Mouse (Mus musculus): ENCODE results near the gene Spop. TPM values are rescaled to one million over a fixed set of nuclear protein-coding genes. Genes with fewer than 3 reads are reported as not detected.
A peak's percentile ranks its signal among the peaks of the same experiment; 100 is the strongest.

Gene Spop
- polyA plus RNA-seq, 1 experiment from 2014 or later: 114 TPM

DNA sequence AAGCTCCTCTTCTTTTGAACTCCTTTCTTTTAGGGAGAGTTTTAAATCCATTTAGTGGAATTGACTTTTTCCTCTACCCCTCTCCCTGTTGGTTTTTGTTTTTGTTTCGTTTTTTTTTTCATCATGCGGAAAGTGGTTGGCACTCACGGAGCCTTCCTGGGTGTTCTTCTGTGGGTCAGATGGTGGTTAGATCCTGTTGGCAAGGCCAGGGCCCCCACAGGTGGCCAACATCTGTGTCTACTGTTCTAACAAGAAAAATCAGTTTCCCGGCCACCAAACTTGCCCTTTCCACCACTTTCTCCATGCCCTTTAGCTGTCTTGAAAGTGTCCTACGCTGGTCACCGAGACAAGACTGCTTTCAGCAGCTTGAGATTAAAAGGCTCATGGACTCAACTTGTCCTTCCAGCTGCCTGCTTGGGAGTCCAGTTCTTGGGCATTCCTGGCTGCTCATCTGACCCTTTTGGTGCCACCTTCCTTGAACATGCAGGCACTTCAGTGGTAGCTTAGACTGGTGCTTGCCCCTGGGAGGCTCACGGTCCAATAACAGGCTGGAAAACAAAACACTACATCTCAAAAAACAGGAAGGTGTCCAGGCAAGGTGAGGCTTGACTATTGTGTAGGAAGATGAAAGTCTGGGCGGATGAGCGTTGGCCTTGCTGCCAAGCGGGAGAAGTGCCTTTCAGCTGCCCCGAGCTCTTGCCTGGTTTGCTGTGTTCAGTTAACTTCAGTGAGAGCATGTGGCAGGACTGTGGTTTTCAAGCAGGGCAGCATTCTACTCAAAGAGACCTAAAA lies 21.0 kb upstream of the Spop start:
- DNase-seq (ENCODE audit: low spot score) (no peak), ATAC-seq (ENCODE audit: insufficient number of reproducible peaks, low FRiP score, low TSS enrichment, low read depth) (no peak)
- Histone ChIP-seq H3K4me3 (ENCODE audit: low read depth, low read length) (no peak overlapping the region), H3K27ac (replicated peaks; ENCODE audit: low read depth, low read length) (no peak overlapping the region; the same call in 1 of the 2 replicates), H3K9ac (ENCODE audit: low read length) (no peak overlapping the region), H3K4me2 (ENCODE audit: low read depth, severe bottlenecking) (no peak overlapping the region), H3K4me1 (ENCODE audit: control insufficient read depth, insufficient read depth, low read length) (0 out of 2 replicates have a peak, but pooled peaks cover 2% of the 10 kb centered on the region), H3K36me3 (ENCODE audit: control insufficient read depth, insufficient read depth, low read length) (peaks cover 7% of the 10 kb centered on the region), H3K27me3 (ENCODE audit: control insufficient read depth, insufficient read depth, low read length) (no peaks in the 10 kb centered on the region), H3K9me3 (ENCODE audit: control insufficient read depth, low read length) (no peaks in the 10 kb centered on the region)
- WGBS: 65% methylated on average over 11 of the region's 11 CpGs

DNA sequence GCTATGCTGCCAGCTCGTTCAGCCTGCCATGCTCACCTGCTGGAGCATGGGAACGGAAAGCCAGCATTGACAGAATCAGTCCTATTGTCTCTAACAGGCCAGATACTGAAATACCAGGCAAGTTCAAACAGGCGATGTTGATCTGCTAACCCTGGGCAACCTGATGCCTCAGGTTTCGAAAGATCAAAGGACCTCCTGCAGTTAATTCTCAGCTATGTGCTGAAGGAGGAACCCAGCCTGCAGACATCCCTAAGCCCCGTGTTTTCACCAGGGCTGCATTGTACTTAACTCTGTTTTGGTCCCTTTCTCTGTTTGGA lies 20.4 kb upstream of the Spop start:
- Histone ChIP-seq H3K27me3 (ENCODE audit: control insufficient read depth, insufficient read depth, low read length) (no peaks in the 10 kb centered on the region), H3K4me3 (ENCODE audit: low read depth, low read length) (no peak overlapping the region), H3K9me3 (ENCODE audit: control insufficient read depth, low read length) (no peaks in the 10 kb centered on the region), H3K9ac (ENCODE audit: low read length) (no peak overlapping the region), H3K36me3 (ENCODE audit: control insufficient read depth, insufficient read depth, low read length) (peaks cover 7% of the 10 kb centered on the region), H3K27ac (replicated peaks; ENCODE audit: low read depth, low read length) (no peak overlapping the region; the same call in 1 of the 2 replicates), H3K4me1 (ENCODE audit: control insufficient read depth, insufficient read depth, low read length) (0 out of 2 replicates have a peak, but pooled peaks cover 2% of the 10 kb centered on the region), H3K4me2 (ENCODE audit: low read depth, severe bottlenecking) (no peak overlapping the region)
- DNase-seq (ENCODE audit: low spot score) (no peak), ATAC-seq (ENCODE audit: insufficient number of reproducible peaks, low FRiP score, low TSS enrichment, low read depth) (no peak)
- WGBS: 11% methylated on average over 5 of the region's 5 CpGs

DNA sequence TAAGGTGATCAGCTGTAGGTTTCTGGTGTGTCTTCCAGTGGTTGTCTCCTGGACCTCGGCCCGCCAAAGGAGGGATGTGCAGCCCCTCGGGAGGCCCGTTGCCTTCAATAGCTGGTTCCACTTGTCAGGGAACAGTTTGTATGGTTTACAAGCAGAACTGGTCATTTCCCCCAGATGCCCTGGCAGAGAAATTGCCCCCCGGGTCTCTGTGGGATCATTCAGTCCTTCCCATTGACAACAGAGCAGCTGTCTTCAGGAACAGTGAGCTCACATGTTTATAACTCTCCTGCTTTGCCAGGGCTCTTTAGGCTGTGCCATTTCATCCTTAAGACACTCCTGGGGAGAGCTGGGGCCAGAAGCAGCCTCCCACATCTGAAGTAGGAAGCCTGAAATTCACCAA lies 19.8 kb upstream of the Spop start:
- no peak overlapping the region for H3K4me3 ChIP-seq (ENCODE audit: low read depth, low read length)
- no peaks in the 10 kb centered on the region for H3K27me3 ChIP-seq (ENCODE audit: control insufficient read depth, insufficient read depth, low read length)
- no peak overlapping the region for H3K9ac ChIP-seq (ENCODE audit: low read length)
- peaks cover 7% of the 10 kb centered on the region for H3K36me3 ChIP-seq (ENCODE audit: control insufficient read depth, insufficient read depth, low read length)
- DNase-seq (ENCODE audit: low spot score) (no peak), ATAC-seq (ENCODE audit: insufficient number of reproducible peaks, low FRiP score, low TSS enrichment, low read depth) (no peak)
- no peak overlapping the region for H3K27ac ChIP-seq (replicated peaks; ENCODE audit: low read depth, low read length)
- H3K4me1 ChIP-seq (ENCODE audit: control insufficient read depth, insufficient read depth, low read length): 0 out of 2 replicates have a peak, but pooled peaks cover 2% of the 10 kb centered on the region
- H3K4me2 ChIP-seq (ENCODE audit: low read depth, severe bottlenecking): no peak overlapping the region
- WGBS: 31% methylated on average over 5 of the region's 5 CpGs
- no peaks in the 10 kb centered on the region for H3K9me3 ChIP-seq (ENCODE audit: control insufficient read depth, low read length)

DNA sequence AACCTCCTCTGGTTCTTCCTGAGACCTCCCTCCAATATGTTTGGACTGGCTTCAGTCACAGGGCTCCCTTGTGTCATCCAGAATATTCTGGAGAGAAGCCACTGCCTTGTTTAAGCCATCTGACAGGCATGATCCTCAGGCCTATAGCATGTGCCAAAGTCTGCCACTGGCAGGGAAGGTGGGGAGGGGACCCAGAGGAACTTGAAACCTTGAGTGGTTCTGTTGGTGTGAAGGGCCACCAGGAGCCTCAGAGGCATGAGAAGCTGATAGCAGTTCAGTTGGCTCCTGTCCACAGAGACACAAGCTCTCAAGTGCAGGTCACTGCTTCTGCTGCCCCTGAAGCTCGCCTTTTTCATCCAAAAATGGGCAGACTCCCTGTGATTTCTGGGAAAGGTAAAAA lies 17.3 kb upstream of the Spop start:
- no peaks in the 10 kb centered on the region for H3K27me3 ChIP-seq (ENCODE audit: control insufficient read depth, insufficient read depth, low read length)
- no peak for ATAC-seq (ENCODE audit: insufficient number of reproducible peaks, low FRiP score, low TSS enrichment, low read depth)
- DNase-seq (ENCODE audit: low spot score): no peak
- 0 out of 2 replicates have a peak, but pooled peaks cover 2% of the 10 kb centered on the region for H3K4me1 ChIP-seq (ENCODE audit: control insufficient read depth, insufficient read depth, low read length)
- H3K27ac ChIP-seq (replicated peaks; ENCODE audit: low read depth, low read length): no peak overlapping the region
- no peak overlapping the region for H3K4me2 ChIP-seq (ENCODE audit: low read depth, severe bottlenecking)
- no peaks in the 10 kb centered on the region for H3K9me3 ChIP-seq (ENCODE audit: control insufficient read depth, low read length)
- 58% methylated on average over 1 of the region's 1 CpGs for WGBS
- no peak overlapping the region for H3K9ac ChIP-seq (ENCODE audit: low read length)
- no peaks in the 10 kb centered on the region for H3K36me3 ChIP-seq (ENCODE audit: control insufficient read depth, insufficient read depth, low read length)
- no peak overlapping the region for H3K4me3 ChIP-seq (ENCODE audit: low read depth, low read length)

DNA sequence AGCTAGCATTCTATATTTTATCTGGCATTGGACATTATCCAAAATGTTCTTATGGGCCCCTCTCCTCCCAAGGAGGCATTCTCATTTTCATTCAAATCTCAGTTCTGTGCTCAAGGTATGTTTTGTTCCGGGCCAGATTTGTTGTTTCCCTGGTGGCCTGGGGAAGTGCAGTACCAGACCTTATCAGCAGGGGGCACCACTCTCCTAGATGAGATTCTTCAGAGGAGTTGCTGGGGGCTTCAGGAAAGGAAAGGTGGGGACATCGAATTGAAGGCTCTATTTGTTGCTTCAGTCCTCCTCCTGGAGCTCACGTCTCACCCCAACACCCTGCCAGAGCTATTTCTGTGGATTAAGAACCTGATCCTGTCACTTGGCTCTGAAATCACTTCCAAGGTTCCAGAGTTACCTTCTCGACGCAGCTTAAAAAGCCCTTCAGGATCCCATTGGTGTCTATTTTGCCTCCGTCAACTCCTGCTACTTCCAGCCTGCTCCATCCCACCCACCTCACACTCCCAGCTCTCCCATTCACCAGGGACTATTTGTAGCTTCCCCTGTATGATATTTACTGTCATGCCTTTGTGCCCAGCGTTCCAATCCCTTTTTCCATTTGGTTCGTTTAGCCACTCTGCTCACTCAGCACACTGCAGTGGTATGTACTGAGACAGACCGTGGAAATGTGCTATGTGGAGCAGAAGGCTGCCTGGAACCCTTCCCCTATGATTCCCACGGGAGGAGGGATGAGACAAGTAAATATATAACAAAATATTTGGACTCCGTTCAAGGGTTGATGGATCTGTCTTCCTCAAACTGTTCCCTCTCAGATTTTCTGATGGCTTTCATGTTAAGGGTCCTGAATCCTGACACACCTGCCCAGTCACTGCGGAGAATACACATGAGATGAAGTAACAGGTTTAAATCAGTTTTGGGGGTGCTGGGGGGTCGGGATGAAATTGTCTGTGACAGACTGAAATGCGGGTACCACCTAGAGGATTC lies 15.7 kb upstream of the Spop start:
- Histone ChIP-seq H3K27me3 (ENCODE audit: control insufficient read depth, insufficient read depth, low read length) (no peaks in the 10 kb centered on the region), H3K36me3 (ENCODE audit: control insufficient read depth, insufficient read depth, low read length) (no peaks in the 10 kb centered on the region), H3K4me3 (ENCODE audit: low read depth, low read length) (no peak overlapping the region), H3K27ac (replicated peaks; ENCODE audit: low read depth, low read length) (no peak overlapping the region), H3K9me3 (ENCODE audit: control insufficient read depth, low read length) (no peaks in the 10 kb centered on the region), H3K9ac (ENCODE audit: low read length) (no peak overlapping the region), H3K4me1 (ENCODE audit: control insufficient read depth, insufficient read depth, low read length) (peaks cover 4% of the 10 kb centered on the region; the same call in 1 of the 2 replicates), H3K4me2 (ENCODE audit: low read depth, severe bottlenecking) (no peak overlapping the region)
- 67% methylated on average over 14 of the region's 14 CpGs for WGBS
- ATAC-seq (ENCODE audit: insufficient number of reproducible peaks, low FRiP score, low TSS enrichment, low read depth) (no peak), DNase-seq (ENCODE audit: low spot score) (peak; percentile 90)

DNA sequence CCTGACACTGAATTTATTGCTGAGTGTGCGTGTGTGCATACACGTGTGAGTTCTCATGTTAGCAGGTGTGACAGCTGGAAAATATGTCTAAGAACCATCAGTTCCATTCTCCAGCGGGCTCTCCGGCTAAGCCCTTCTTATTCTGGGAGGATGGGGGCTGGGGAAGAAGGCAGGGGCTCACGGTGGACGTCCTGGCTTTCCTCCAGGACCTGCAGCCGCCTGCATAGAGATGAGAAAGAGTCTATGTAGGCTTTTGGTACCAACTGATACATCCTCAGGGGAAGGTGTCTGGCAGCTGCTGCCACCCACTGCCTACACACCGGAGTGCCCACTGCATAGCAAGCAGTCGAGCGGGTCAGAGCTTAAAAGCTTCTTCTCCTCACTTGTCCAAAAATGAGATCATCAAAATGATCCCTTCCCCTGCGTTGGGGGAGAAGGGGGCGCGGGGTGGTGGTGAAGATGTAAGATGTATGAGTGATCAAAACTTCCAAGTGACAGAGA lies 14.3 kb upstream of the Spop start:
- no peaks in the 10 kb centered on the region for H3K27me3 ChIP-seq (ENCODE audit: control insufficient read depth, insufficient read depth, low read length)
- 79% methylated on average over 13 of the region's 13 CpGs for WGBS
- no peak overlapping the region for H3K4me2 ChIP-seq (ENCODE audit: low read depth, severe bottlenecking)
- ATAC-seq (ENCODE audit: insufficient number of reproducible peaks, low FRiP score, low TSS enrichment, low read depth) (no peak), DNase-seq (ENCODE audit: low spot score) (no peak)
- no peak overlapping the region for H3K4me3 ChIP-seq (ENCODE audit: low read depth, low read length)
- no peak overlapping the region for H3K27ac ChIP-seq (replicated peaks; ENCODE audit: low read depth, low read length)
- no peak overlapping the region for H3K9ac ChIP-seq (ENCODE audit: low read length)
- no peaks in the 10 kb centered on the region for H3K9me3 ChIP-seq (ENCODE audit: control insufficient read depth, low read length)
- no peaks in the 10 kb centered on the region for H3K36me3 ChIP-seq (ENCODE audit: control insufficient read depth, insufficient read depth, low read length)
- H3K4me1 ChIP-seq (ENCODE audit: control insufficient read depth, insufficient read depth, low read length): peaks cover 4% of the 10 kb centered on the region; the same call in 1 of the 2 replicates

DNA sequence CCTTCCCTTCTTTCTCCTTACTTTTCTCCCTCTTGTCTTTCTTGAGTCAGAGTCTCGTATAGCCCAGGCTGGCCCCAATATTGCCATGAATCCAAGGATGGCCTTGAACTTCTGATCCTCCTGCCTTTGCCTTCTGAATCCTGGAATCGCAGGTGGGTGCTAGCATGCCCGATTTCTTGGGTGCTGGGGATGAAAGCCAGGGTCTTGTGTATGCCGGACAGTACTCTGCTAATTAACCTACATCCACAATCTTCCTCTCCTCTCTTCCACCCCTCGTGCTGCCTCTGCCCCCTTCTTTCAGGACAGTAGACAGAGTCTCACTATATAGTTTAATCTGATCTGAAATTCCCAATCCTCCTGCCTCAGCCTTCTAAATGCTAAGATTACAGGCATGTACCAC lies 12.3 kb upstream of the Spop start:
- H3K9me3 ChIP-seq (ENCODE audit: control insufficient read depth, low read length): no peaks in the 10 kb centered on the region
- DNase-seq (ENCODE audit: low spot score) (no peak), ATAC-seq (ENCODE audit: insufficient number of reproducible peaks, low FRiP score, low TSS enrichment, low read depth) (no peak)
- no peak overlapping the region for H3K9ac ChIP-seq (ENCODE audit: low read length)
- H3K27ac ChIP-seq (replicated peaks; ENCODE audit: low read depth, low read length): no peak overlapping the region
- H3K4me2 ChIP-seq (ENCODE audit: low read depth, severe bottlenecking): no peak overlapping the region
- H3K4me1 ChIP-seq (ENCODE audit: control insufficient read depth, insufficient read depth, low read length): peaks cover 4% of the 10 kb centered on the region; the same call in 1 of the 2 replicates
- H3K27me3 ChIP-seq (ENCODE audit: control insufficient read depth, insufficient read depth, low read length): no peaks in the 10 kb centered on the region
- H3K4me3 ChIP-seq (ENCODE audit: low read depth, low read length): no peak overlapping the region
- 85% methylated on average over 5 of the region's 5 CpGs for WGBS
- H3K36me3 ChIP-seq (ENCODE audit: control insufficient read depth, insufficient read depth, low read length): no peaks in the 10 kb centered on the region

DNA sequence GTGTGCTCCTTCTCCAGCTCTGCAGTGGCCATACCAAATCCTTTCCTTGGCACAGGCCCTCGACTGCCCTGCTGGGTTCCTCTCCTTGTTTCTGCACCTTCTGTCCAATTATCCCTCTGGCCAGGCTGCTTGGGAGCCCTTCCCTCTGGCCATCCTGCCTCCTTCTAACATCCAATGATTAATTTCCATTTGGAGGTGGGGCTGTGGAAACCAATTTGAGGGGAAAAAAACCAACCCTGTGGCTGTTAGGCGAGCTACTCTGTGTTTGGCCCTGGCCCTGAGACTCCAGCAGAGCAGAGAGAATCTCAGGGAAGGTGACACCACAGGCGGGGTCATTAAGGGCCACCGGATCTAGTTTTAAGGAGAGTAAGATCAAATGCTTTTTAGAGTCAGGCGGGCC lies 11.7 kb upstream of the Spop start:
- no peak overlapping the region for H3K4me3 ChIP-seq (ENCODE audit: low read depth, low read length)
- H3K4me1 ChIP-seq (ENCODE audit: control insufficient read depth, insufficient read depth, low read length): peaks cover 4% of the 10 kb centered on the region; the same call in 1 of the 2 replicates
- no peaks in the 10 kb centered on the region for H3K36me3 ChIP-seq (ENCODE audit: control insufficient read depth, insufficient read depth, low read length)
- no peak overlapping the region; the same call in 1 of the 2 replicates for H3K27ac ChIP-seq (replicated peaks; ENCODE audit: low read depth, low read length)
- 8% methylated on average over 5 of the region's 5 CpGs for WGBS
- H3K9ac ChIP-seq (ENCODE audit: low read length): 0 out of 2 replicates have a peak overlapping the region, but pooled peaks have one; percentile 27
- DNase-seq (ENCODE audit: low spot score) (no peak), ATAC-seq (ENCODE audit: insufficient number of reproducible peaks, low FRiP score, low TSS enrichment, low read depth) (no peak)
- H3K27me3 ChIP-seq (ENCODE audit: control insufficient read depth, insufficient read depth, low read length): no peaks in the 10 kb centered on the region
- H3K4me2 ChIP-seq (ENCODE audit: low read depth, severe bottlenecking): no peak overlapping the region
- H3K9me3 ChIP-seq (ENCODE audit: control insufficient read depth, low read length): no peaks in the 10 kb centered on the region

Data from limb, embryonic 11.5 days (tissue).